Mouse (Mus musculus): ENCODE data around the gene Camk1d.

Camk1d gene

DNA sequence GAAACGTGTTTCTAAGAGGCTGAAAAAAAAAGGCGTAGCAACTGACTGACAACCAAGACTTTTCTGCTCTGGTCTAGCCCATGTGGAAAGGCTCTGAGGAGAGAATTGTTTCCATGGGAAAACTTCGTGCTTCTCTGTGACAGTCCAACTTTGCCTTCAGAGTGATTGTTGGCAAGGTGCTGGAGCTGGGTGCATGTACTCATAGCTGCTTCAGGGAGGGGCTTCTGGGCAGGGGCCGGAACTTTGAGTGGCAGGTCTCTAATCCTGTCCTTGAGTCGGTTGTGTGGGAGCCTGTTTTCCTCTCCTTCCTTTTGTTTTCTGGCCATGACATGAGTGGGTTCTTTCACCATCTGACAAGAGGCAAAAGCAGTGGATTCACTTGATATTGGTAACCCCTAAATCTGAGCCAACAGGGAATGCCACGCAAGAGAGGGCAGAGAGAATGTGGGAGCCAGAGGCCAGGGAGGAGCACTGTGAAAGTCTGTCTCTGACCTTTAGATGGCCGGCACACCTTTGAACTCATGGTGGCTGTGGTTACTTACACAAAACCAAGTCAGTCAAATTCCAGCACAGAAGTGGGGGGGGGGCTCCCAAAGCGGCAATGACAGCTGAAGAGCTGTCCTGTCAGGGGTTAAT lies 392.5 kb downstream of the Camk1d start:
- 70% methylated on average over 8 of the region's 8 CpGs for WGBS

DNA sequence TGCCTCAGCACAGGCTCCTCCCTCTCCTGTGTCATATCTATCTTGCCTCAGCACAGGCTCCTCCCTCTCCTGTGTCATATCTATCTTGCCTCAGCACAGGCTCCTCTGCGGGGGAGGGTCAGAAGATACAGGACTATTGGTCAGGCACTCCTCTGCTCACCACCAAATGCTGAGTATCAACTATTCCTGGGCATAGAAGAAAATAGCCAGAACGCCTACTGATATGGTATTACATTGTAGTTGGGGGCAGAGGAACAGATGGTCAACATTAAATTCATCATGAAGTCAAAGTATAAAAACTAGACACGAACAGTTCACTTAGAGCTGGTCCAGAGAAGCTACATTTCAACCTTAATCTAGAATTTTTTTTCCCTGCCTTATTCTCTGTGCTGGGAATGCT lies 395.2 kb downstream of the Camk1d start:
- WGBS, result 76% methylated on average over 3 of the region's 3 CpGs

GRCm38 (mm10) chr2:5316763-5317162 lies 397.6 kb downstream of the Camk1d start:
- WGBS, result 87% methylated on average over 5 of the region's 5 CpGs

DNA sequence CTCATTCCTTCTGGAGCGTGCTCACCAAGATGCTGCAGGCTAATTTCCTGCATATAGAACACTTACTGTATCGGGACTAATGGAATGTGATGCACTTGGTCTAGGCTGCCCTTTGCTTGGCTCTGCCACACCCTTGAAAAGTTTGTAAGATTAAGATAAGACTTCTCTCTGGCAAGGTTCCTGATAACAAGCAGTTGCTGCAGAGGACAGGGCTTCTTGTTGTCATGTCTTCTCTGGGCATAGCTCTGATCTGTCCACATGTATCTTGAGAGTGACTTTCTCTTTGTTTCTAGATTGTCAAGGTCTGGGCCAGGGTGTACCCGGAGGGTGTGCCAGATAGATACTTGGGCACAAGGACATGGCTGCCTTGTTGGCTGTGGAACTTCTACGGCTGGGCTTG lies 398.1 kb downstream of the Camk1d start:
- WGBS, result 94% methylated on average over 4 of the region's 4 CpGs

DNA sequence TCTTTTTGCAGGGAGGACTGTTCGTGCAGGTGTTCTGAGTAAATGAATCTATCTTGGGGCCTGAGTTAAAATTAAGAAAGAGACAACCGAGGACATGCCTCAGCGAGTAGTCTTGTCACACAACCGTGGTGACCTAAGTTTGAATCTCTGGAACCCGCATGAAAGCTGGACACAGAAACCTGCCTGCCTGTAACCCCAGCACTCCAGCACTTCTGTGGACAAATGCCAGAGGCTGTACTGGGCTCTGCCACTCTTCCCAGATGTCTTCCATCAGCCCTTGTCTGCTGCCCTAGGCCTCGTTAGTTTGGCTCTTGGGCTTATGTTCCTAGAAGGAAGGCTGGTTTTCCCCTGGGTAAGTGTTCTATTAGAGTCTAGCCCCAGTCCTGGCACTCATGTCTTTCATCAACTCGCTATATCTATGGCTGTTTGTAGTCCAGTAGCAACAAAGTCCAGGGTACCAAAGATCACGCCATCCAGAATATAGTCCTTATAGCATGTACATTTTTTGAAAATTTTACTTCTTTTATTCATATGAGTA lies 399.0 kb downstream of the Camk1d start:
- WGBS, result 71% methylated on average over 8 of the region's 8 CpGs

DNA sequence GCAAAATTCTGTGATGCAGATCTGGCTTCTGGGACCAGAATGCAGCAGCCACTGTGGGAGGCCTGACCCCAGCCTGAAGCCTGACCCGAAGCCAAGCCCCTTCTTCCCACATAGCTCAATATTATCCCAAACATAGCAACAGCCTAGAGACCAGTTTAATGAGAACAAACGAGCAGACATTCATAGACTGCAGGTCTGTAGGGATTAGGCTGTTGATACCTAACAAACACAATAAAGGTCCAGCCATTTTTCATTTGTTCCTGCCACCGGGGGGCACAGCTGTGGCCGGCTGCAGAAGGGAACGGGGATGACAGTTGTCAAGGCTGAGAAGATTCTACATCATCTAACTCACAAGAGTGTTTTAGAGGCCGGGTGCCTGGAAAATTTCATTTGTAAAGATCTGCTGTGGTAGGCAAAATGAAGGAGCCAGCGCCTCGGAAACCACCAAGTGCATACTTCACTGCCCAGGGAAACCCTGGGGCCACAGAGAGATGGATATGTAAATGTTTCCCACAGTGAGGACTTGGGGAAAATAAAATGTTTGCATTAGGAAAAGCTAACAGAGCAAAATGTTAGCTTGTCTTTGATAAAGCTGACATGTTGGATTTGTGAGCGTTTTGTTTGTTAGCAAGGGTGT lies 399.7 kb downstream of the Camk1d start:
- 50% methylated on average over 9 of the region's 9 CpGs for WGBS

DNA sequence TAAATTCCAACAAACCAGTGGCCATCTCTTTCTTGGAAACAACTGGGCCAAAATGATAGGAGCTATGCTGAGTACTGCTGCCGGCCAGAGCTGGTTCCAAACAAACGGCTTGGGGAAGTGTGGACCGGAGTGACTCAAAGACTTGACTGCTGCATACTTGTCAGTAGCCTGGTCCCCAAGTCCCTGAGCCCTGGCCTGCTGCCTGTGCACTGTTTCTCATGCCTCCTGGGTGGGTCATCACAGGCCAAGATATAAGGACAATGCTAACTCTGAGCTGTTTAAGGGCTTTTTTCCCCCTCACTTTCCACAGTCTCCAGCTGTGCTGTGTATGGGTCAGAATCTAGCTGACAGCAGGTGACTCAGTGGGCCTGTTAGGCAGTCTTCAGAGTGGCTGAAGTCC lies 409.2 kb downstream of the Camk1d start:
- 57% methylated on average over 3 of the region's 3 CpGs for WGBS

DNA sequence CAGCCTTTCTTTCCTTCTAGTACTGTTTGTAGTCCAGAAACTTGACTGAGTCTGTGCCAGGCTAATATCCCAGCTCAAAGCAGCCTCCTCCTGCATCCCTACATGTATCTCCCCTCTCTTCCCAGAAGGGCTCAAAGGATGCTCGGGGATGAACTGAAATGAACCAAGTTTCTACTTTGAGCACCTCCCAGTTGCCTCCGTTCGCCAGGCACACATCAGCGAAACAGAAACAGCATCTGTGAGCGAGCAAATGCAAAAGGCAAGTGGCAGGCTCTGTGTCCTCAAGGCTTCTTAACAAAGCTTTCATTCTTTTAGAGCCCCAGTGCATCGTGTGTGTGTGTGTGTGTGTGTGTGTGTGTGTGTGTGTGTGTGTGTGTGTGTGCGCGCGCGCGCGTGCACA lies 409.9 kb downstream of the Camk1d start:
- WGBS, result 59% methylated on average over 12 of the region's 12 CpGs

GRCm38 (mm10) chr2:5301286-5301685 lies 413.0 kb downstream of the Camk1d start:
- 91% methylated on average over 12 of the region's 12 CpGs for WGBS

DNA sequence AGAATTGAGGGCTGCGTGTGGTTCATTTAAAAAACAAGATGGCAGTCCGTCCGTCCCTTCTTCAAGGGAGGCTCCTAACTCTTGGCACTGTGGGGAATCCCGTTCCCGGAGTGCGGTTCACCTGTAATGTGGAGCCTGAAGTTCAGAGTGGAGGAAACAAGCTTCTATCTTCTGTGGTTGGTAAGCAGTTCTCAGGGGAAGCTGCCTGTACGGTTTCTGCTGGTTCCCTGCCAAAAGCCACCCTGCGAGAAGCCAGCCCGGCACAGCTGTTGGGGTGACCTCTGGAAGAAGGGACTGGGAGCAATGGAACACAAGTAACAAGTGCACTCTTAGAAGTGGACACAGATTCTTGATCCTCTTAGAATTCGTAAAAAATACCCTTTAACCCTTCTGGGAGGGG lies 416.2 kb downstream of the Camk1d start:
- WGBS, result 77% methylated on average over 10 of the region's 10 CpGs

DNA sequence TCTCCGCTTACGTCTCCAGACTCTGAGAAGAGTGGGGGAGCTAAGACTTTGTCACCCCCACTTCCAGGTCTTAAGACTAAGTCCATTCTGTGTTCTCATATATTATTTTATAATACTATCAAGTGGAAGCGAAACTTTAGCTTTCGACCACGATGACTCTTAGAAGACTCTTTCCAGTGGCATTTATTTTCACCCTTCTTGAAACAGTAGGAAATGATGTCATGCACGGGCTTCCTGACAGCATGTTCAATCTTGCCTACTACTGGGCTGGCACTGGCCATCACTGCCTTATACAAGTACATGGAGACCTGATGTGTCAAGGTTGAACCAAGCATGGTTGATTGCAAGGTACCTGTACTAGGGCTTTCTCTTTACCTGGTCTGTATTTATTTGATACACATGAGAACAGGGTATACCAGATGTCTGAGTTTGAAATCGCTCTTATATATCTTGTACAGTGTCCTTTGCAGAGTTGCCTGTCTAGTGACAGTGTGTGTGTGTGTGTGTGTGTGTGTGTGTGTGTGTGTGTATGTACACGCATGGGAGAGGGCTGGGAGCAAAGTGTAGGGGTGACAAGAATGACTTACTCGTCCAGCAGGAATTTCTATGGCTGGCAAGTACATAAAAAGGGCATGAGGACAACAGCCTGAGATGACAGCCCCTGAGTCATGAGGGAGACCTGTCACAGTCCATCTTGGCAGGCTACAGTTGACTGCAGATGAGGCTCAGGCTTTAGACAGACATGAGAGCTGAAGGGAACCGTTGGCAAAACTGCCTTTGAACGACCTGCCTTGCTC lies 417.4 kb downstream of the Camk1d start:
- WGBS, result 92% methylated on average over 11 of the region's 11 CpGs

- WGBS, result 76% methylated on average over 5 of the region's 5 CpGs
These were observed 419.9 kb downstream of the Camk1d start for GRCm38 (mm10) chr2:5294451-5294850.

GRCm38 (mm10) chr2:5288593-5288992 lies 425.7 kb downstream of the Camk1d start:
- 73% methylated on average over 4 of the region's 4 CpGs for WGBS

- 76% methylated on average over 3 of the region's 3 CpGs for WGBS
These were observed 427.3 kb downstream of the Camk1d start for GRCm38 (mm10) chr2:5287044-5287380.

- 60% methylated on average over 5 of the region's 5 CpGs for WGBS
These were observed 427.9 kb downstream of the Camk1d start for GRCm38 (mm10) chr2:5286189-5287043.

GRCm38 (mm10) chr2:5284351-5284750 lies 430.0 kb downstream of the Camk1d start:
- 74% methylated on average over 5 of the region's 5 CpGs for WGBS

DNA sequence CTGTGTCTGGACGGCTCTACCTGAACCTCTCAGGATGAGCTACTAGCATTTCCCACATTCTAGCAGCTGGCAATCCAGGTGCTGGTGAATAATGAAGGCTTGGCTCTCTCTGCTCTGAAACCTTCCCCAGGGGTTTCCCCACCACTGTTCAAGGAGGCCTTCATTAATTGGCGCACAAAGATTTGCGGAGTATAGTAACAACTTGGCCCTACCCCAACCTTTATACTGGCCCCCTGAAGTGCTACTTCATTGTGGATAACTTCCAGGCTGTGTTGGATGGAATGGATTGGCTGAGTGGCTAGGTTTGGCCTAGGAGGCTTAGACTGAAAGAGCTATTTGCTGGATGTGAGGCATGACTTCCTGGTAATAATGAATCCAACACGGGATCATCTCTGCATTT lies 431.7 kb downstream of the Camk1d start:
- 86% methylated on average over 4 of the region's 4 CpGs for WGBS

DNA sequence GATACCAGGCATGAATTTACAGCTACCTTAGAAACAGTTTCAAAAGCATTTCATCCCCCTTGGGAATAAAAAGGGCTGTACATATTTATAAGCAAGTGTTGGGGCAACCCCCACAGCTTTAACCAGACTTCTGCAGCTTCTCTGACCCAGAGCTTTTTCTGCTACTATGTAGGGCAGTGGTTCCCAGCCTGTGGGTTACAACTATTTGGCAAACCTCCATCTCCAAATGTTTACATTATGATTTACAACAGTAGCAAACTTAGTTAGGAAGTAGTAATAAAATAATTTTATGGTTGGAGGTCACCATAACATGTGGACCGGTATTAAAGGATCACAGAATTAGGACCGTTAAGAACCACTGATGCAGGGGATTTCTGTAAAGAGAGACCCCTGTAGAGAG lies 446.3 kb downstream of the Camk1d start:
- WGBS, result 91% methylated on average over 2 of the region's 2 CpGs

DNA sequence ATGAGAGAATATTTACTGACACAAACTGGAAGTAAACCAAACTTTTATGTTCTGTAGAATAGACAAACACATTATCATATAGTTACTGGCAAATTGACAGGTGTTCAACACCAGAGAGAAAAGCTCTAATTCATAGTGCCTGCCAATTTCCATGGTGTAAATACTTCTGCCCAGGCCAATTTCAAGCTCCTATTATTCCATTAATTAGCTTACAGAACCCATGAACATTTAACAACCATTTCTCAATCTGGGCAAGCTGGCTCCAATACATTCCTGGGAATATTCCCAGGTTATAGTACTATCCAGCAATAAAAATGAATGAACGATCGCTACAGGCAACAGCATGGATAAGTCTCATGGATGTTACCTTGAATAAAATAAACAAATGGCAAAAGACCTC lies 452.0 kb downstream of the Camk1d start:
- 67% methylated on average over 2 of the region's 2 CpGs for WGBS

- 98% methylated on average over 3 of the region's 3 CpGs for WGBS
These were observed 456.1 kb downstream of the Camk1d start for GRCm38 (mm10) chr2:5258250-5258649.

DNA sequence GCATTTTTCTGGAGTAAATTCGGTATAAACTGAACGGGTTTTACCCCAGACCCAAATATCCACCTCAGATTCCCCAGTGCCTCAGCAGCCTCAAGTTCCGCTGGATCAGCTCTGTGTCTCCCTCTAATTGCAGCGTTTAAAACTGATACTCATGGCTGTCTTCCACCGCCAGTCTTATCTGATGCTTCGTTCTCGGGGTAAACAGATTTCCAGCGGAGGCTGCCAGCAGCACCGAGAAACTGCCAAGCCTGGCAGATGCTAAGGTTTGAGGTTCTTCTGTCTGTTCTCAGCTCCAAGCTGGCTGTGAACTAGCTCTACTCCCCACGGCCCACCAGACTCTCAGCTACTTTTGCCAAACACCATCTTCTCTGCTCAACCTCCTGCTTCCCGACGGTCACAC lies 464.3 kb downstream of the Camk1d start:
- WGBS, result 29% methylated on average over 12 of the region's 12 CpGs

- 95% methylated on average over 6 of the region's 6 CpGs for WGBS
These were observed 465.1 kb downstream of the Camk1d start for GRCm38 (mm10) chr2:5249199-5249598.

Data from cerebral cortex, adult 2 months (tissue).